Mouse (Mus musculus) lung, postnatal 0 days (tissue): ENCODE data around the gene Dnah5.

ENCODE experiments used
- CTCF ChIP-seq: IDR thresholded peaks from 2 replicates; pipeline ENCODE4 v1.5.1; 2016; ENCODE audit warnings: antibody characterized with exemption, mild to moderate bottlenecking
- EP300 ChIP-seq: IDR thresholded peaks from 2 replicates; pipeline ENCODE4 v1.6.1; 2016; ENCODE audit warnings: antibody characterized with exemption, mild to moderate bottlenecking, control low read depth

DNA sequence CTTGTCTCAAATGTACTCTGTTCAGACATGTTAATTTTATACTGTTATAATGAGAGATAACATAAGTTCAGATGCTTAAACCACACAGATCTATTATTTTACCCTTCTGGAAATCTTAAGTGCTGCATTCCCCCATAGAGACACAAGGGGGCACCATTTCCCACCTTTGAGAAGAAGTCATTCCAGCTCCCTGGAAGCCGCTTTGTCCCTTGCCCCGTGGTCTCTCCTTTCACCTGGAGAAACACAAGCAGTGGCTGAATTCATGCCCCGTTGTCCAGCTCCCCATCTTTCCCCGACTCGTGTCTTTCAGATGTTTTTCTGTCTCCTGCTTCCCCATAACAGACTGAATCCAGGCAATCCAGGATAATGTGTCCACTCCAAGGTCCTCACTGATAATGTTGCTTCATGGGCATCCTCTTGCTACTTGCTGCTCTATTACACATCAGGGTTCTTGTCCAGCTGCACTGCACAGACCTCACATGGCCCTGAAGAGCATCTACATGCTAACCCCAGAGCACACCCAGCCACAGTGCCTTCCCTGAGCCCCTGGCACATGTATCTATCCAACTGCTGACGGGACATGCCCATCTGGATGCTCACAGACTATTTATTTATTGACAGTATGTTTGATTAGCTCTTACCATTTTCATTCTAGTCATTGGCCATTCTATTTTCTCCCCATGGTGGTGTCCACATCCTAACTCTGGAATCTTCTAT lies 112.4 kb downstream of the Dnah5 start:
- TF ChIP-seq EP300, result no peak
- peak; percentile 71 for TF ChIP-seq CTCF
